ENCODE assay signal across 8 mouse cellular contexts in genomic region chr9:100642840-100643697, GRCm38 (mm10). TPM values are rescaled to one million over a fixed set of nuclear protein-coding genes. Genes with fewer than 3 reads are reported as not detected.
DNase-seq lines count a peak whose midpoint lies in the region; ATAC-seq and TF ChIP-seq lines count a peak whose summit lies in the region.

No protein-coding gene starts in this region.

- DNase-seq in CD8-positive naive resting alpha-beta T cell, adult 2 months (ENCODE audit: low read depth in 2 of 2, low spot score in 2 of 2): peak; percentile 99
- DNase-seq in c-Kit-positive CD71-negative TER-119-negative erythroid progenitor cells, embryonic 14.5 days (ENCODE audit: low read depth): peak; percentile 90
- peak; percentile 99 for DNase-seq in forebrain, embryonic 10.5 days (ENCODE audit: extremely low spot score, low spot score)
- DNase-seq in kidney, postnatal 25 days: peak; percentile 99
- DNase-seq in liver, embryonic 14.5 days (ENCODE audit: low read depth in 3 of 3, low spot score in 3 of 3): peak; percentile 92 to 94 (median 93)
- peak; percentile 100 for DNase-seq in neural tube, embryonic 11.5 days (ENCODE audit: low spot score)
- DNase-seq in stomach, postnatal 0 days (ENCODE audit: low spot score): peak; percentile 99

- peaks cover 7% of the 10 kb centered on the region for H3K36me3 ChIP-seq in forebrain, embryonic 10.5 days (replicated peaks)
- no peaks in the 10 kb centered on the region for H3K36me3 ChIP-seq in heart, embryonic 15.5 days
- H3K36me3 ChIP-seq in liver, embryonic 14.5 days (replicated peaks; ENCODE audit: control insufficient read depth, insufficient read depth, low read depth): no peaks in the 10 kb centered on the region
- no peaks in the 10 kb centered on the region for H3K36me3 ChIP-seq in neural tube, embryonic 11.5 days (ENCODE audit: control insufficient read depth, insufficient read depth, low read length)
- no peaks in the 10 kb centered on the region for H3K36me3 ChIP-seq in stomach, postnatal 0 days (ENCODE audit: control insufficient read depth, insufficient read depth, low read length)

- peaks cover 42% of the 10 kb centered on the region for H3K4me1 ChIP-seq in forebrain, embryonic 10.5 days
- H3K4me1 ChIP-seq in heart, embryonic 15.5 days (replicated peaks): peaks cover 14% of the 10 kb centered on the region
- peaks cover 11 to 19% of the 10 kb centered on the region in 2 experiments for H3K4me1 ChIP-seq in liver, embryonic 14.5 days (replicated peaks; ENCODE audit: control insufficient read depth in 2 of 2, insufficient read depth in 2 of 2, low read length in 1 of 2)
- peaks cover 11% of the 10 kb centered on the region for H3K4me1 ChIP-seq in neural tube, embryonic 11.5 days (ENCODE audit: control insufficient read depth, insufficient read depth, low read length)
- peaks cover 7% of the 10 kb centered on the region; the same call in 1 of the 2 replicates for H3K4me1 ChIP-seq in stomach, postnatal 0 days (replicated peaks; ENCODE audit: control insufficient read depth, insufficient read depth)

- no peaks in the 10 kb centered on the region for H3K27me3 ChIP-seq in forebrain, embryonic 10.5 days (ENCODE audit: poor library complexity, severe bottlenecking)
- H3K27me3 ChIP-seq in heart, embryonic 15.5 days: no peaks in the 10 kb centered on the region
- no peaks in the 10 kb centered on the region for H3K27me3 ChIP-seq in liver, embryonic 14.5 days (ENCODE audit: control insufficient read depth, insufficient read depth, low read length)
- H3K27me3 ChIP-seq in neural tube, embryonic 11.5 days (ENCODE audit: control insufficient read depth, insufficient read depth, low read length): no peaks in the 10 kb centered on the region
- H3K27me3 ChIP-seq in stomach, postnatal 0 days (ENCODE audit: control insufficient read depth, insufficient read depth, low read length): no peaks in the 10 kb centered on the region

- peak overlapping the region; percentile 95 for H3K9ac ChIP-seq in heart, embryonic 15.5 days
- peak overlapping the region; percentile 100 for H3K9ac ChIP-seq in liver, embryonic 14.5 days (replicated peaks)
- H3K9ac ChIP-seq in neural tube, embryonic 11.5 days (ENCODE audit: low read length): peak overlapping the region; percentile 95
- H3K9ac ChIP-seq in stomach, postnatal 0 days (ENCODE audit: low read length): peak overlapping the region; percentile 91

- under 1% methylated on average over 97 of the region's 97 CpGs for WGBS in forebrain, embryonic 10.5 days
- WGBS in heart, embryonic 15.5 days: under 1% methylated on average over 90 of the region's 97 CpGs
- under 1% methylated on average over 94 of the region's 97 CpGs for WGBS in liver, embryonic 14.5 days (ENCODE audit: insufficient replicate concordance)
- WGBS in neural tube, embryonic 11.5 days: under 1% methylated on average over 87 of the region's 97 CpGs
- under 1% methylated on average over 80 of the region's 97 CpGs for WGBS in stomach, postnatal 0 days

- TF ChIP-seq EP300 in liver, embryonic 14.5 days (IDR thresholded peaks at IDR 0.05; ENCODE audit: low read depth): peak; percentile 69
- peak; percentile 21 for TF ChIP-seq EP300 in stomach, postnatal 0 days (optimal IDR thresholded peaks at IDR 0.05)

- ATAC-seq in heart, embryonic 15.5 days (replicated peaks; ENCODE audit: insufficient number of reproducible peaks, insufficient read depth, low FRiP score, low read depth): peak; percentile 97
- ATAC-seq in liver, embryonic 14.5 days (ENCODE audit: insufficient read depth): peak; percentile 93
- ATAC-seq in neural tube, embryonic 11.5 days (ENCODE audit: insufficient read depth, low FRiP score, low TSS enrichment): peak; percentile 96
- peak; percentile 99 for ATAC-seq in stomach, postnatal 0 days (ENCODE audit: low FRiP score, low TSS enrichment)

- peak; percentile 93 for TF ChIP-seq CTCF in liver, embryonic 14.5 days (IDR thresholded peaks at IDR 0.05; ENCODE audit: low read depth)
- TF ChIP-seq CTCF in stomach, postnatal 0 days (IDR thresholded peaks at IDR 0.05; ENCODE audit: low read depth): peak; percentile 90

- peak overlapping the region; percentile 97 for H3K27ac ChIP-seq in forebrain, embryonic 10.5 days
- H3K27ac ChIP-seq in heart, embryonic 15.5 days: peak overlapping the region; percentile 99
- H3K27ac ChIP-seq in liver, embryonic 14.5 days: peak overlapping the region; percentile 94
- peak overlapping the region; percentile 99 for H3K27ac ChIP-seq in neural tube, embryonic 11.5 days (ENCODE audit: low read depth, low read length)
- H3K27ac ChIP-seq in stomach, postnatal 0 days (replicated peaks): peak overlapping the region; percentile 99

- H3K4me2 ChIP-seq in heart, embryonic 15.5 days: peak overlapping the region; percentile 77
- H3K4me2 ChIP-seq in liver, embryonic 14.5 days (ENCODE audit: low read depth): peak overlapping the region; percentile 99
- peak overlapping the region; percentile 70 for H3K4me2 ChIP-seq in neural tube, embryonic 11.5 days (ENCODE audit: low read depth)
- peak overlapping the region; percentile 69 for H3K4me2 ChIP-seq in stomach, postnatal 0 days (replicated peaks; ENCODE audit: low read depth)

- H3K9me3 ChIP-seq in forebrain, embryonic 10.5 days: no peaks in the 10 kb centered on the region
- H3K9me3 ChIP-seq in heart, embryonic 15.5 days (replicated peaks): no peaks in the 10 kb centered on the region
- no peaks in the 10 kb centered on the region for H3K9me3 ChIP-seq in liver, embryonic 14.5 days (ENCODE audit: control insufficient read depth, low read length)
- H3K9me3 ChIP-seq in neural tube, embryonic 11.5 days (ENCODE audit: control insufficient read depth, low read length): no peaks in the 10 kb centered on the region
- H3K9me3 ChIP-seq in stomach, postnatal 0 days (ENCODE audit: control insufficient read depth, low read length): no peaks in the 10 kb centered on the region

- peak overlapping the region; percentile 88 for H3K4me3 ChIP-seq in forebrain, embryonic 10.5 days
- peak overlapping the region; percentile 96 for H3K4me3 ChIP-seq in heart, embryonic 15.5 days
- H3K4me3 ChIP-seq in liver, embryonic 14.5 days (ENCODE audit: insufficient read depth in 1 of 2, low read depth in 2 of 2, low read length in 2 of 2): peak overlapping the region; percentile 92 to 97
- H3K4me3 ChIP-seq in neural tube, embryonic 11.5 days (ENCODE audit: low read depth, low read length): peak overlapping the region; percentile 87
- peak overlapping the region; percentile 86 for H3K4me3 ChIP-seq in stomach, postnatal 0 days (ENCODE audit: low read depth, low read length)

RNA-seq across cellular contexts. Expression of gene Stag1, which starts 45.5 kb away (rescaled TPM):
- polyA plus RNA-seq in forebrain, embryonic 10.5 days (2016; fragmentation: Nextera tagmentation; extraction: Ambion mirVana): 52.3 and 53.9 TPM in 2 replicates
- polyA plus RNA-seq in heart, embryonic 15.5 days (2015; fragmentation: Nextera tagmentation; extraction: Ambion mirVana): 23.5 and 27.7 TPM in 2 replicates
- polyA plus RNA-seq in liver, embryonic 14.5 days (2012; rRNA removed): 6.0 and 11.6 TPM in 2 replicates
- polyA plus RNA-seq in liver, embryonic 14.5 days (2014; fragmentation: Nextera tagmentation; extraction: Ambion mirVana): 17.0 and 18.2 TPM in 2 replicates
- polyA plus RNA-seq in neural tube, embryonic 11.5 days (2014; fragmentation: Nextera tagmentation; extraction: Ambion mirVana): 50.6 and 53.0 TPM in 2 replicates
- polyA plus RNA-seq in stomach, postnatal 0 days (2015; fragmentation: Nextera tagmentation; extraction: Ambion mirVana): 15.7 and 25.0 TPM in 2 replicates

Comparison
In these comparisons a context has a peak if more than half of its experiments do, and no peak if none do; other contexts are left out.
1. Peak in every context shown above with its lines: DNase-seq, ATAC-seq, H3K4me3 ChIP-seq and H3K27ac ChIP-seq.